Mouse (Mus musculus): ENCODE data around the gene Abi1. TPM values are rescaled to one million over a fixed set of nuclear protein-coding genes. Genes with fewer than 3 reads are reported as not detected.

The Abi1 gene
- polyA plus RNA-seq, 1 experiment from 2014 or later, result 64.8 TPM

- Histone ChIP-seq H3K9ac (ENCODE audit: low read depth, low read length) (peak overlapping the region; percentile 97), H3K4me1 (ENCODE audit: control insufficient read depth, insufficient read depth, low read depth, low read length) (peaks cover 11% of the 10 kb centered on the region), H3K27me3 (replicated peaks; ENCODE audit: control insufficient read depth, insufficient read depth, low read length) (no peaks in the 10 kb centered on the region), H3K4me3 (ENCODE audit: low read length) (peak overlapping the region; percentile 100), H3K9me3 (ENCODE audit: control insufficient read depth, low read length) (no peaks in the 10 kb centered on the region), H3K36me3 (ENCODE audit: control insufficient read depth, insufficient read depth, low read length) (no peaks in the 10 kb centered on the region), H3K4me2 (ENCODE audit: low read length) (peak overlapping the region; percentile 71), H3K27ac (ENCODE audit: low read depth, low read length) (peak overlapping the region; percentile 95)
- peak; percentile 89 for ATAC-seq
- WGBS, result under 1% methylated on average over 48 of the region's 59 CpGs
Measured at GRCm38 (mm10) chr2:23039082-23040000, 700 bp downstream of the Abi1 start.

GRCm38 (mm10) chr2:23035467-23035866, 4.6 kb downstream of the Abi1 start:
- H3K4me1 ChIP-seq (ENCODE audit: control insufficient read depth, insufficient read depth, low read depth, low read length), result peaks cover 11% of the 10 kb centered on the region
- no peak overlapping the region for H3K4me3 ChIP-seq (ENCODE audit: low read length)
- H3K4me2 ChIP-seq (ENCODE audit: low read length), result no peak overlapping the region
- H3K27me3 ChIP-seq (replicated peaks; ENCODE audit: control insufficient read depth, insufficient read depth, low read length), result no peaks in the 10 kb centered on the region
- WGBS, result 97% methylated on average over 1 of the region's 1 CpGs
- no peak for ATAC-seq
- H3K27ac ChIP-seq (ENCODE audit: low read depth, low read length), result no peak overlapping the region
- H3K9ac ChIP-seq (ENCODE audit: low read depth, low read length), result no peak overlapping the region
- no peaks in the 10 kb centered on the region for H3K36me3 ChIP-seq (ENCODE audit: control insufficient read depth, insufficient read depth, low read length)
- H3K9me3 ChIP-seq (ENCODE audit: control insufficient read depth, low read length), result no peaks in the 10 kb centered on the region

- no peak for ATAC-seq
- no peaks in the 10 kb centered on the region for H3K36me3 ChIP-seq (ENCODE audit: control insufficient read depth, insufficient read depth, low read length)
- no peak overlapping the region for H3K4me3 ChIP-seq (ENCODE audit: low read length)
- H3K9ac ChIP-seq (ENCODE audit: low read depth, low read length), result no peak overlapping the region
- H3K4me2 ChIP-seq (ENCODE audit: low read length), result no peak overlapping the region
- H3K9me3 ChIP-seq (ENCODE audit: control insufficient read depth, low read length), result no peaks in the 10 kb centered on the region
- WGBS, result 90% methylated on average over 3 of the region's 3 CpGs
- no peaks in the 10 kb centered on the region for H3K27me3 ChIP-seq (replicated peaks; ENCODE audit: control insufficient read depth, insufficient read depth, low read length)
- no peak overlapping the region for H3K27ac ChIP-seq (ENCODE audit: low read depth, low read length)
- peaks cover 11% of the 10 kb centered on the region for H3K4me1 ChIP-seq (ENCODE audit: control insufficient read depth, insufficient read depth, low read depth, low read length)
Measured at GRCm38 (mm10) chr2:23034692-23035435, 5.2 kb downstream of the Abi1 start.

GRCm38 (mm10) chr2:23030631-23031030, 9.4 kb downstream of the Abi1 start:
- Histone ChIP-seq H3K4me3 (ENCODE audit: low read length) (no peak overlapping the region), H3K4me1 (ENCODE audit: control insufficient read depth, insufficient read depth, low read depth, low read length) (no peaks in the 10 kb centered on the region), H3K36me3 (ENCODE audit: control insufficient read depth, insufficient read depth, low read length) (no peaks in the 10 kb centered on the region), H3K4me2 (ENCODE audit: low read length) (no peak overlapping the region), H3K9ac (ENCODE audit: low read depth, low read length) (no peak overlapping the region), H3K27ac (ENCODE audit: low read depth, low read length) (no peak overlapping the region), H3K9me3 (ENCODE audit: control insufficient read depth, low read length) (no peaks in the 10 kb centered on the region), H3K27me3 (replicated peaks; ENCODE audit: control insufficient read depth, insufficient read depth, low read length) (no peaks in the 10 kb centered on the region)
- ATAC-seq, result no peak
- WGBS, result 95% methylated on average over 4 of the region's 4 CpGs

- Histone ChIP-seq H3K27ac (ENCODE audit: low read depth, low read length) (no peak overlapping the region), H3K36me3 (ENCODE audit: control insufficient read depth, insufficient read depth, low read length) (no peaks in the 10 kb centered on the region), H3K4me2 (ENCODE audit: low read length) (no peak overlapping the region), H3K4me1 (ENCODE audit: control insufficient read depth, insufficient read depth, low read depth, low read length) (no peaks in the 10 kb centered on the region), H3K9ac (ENCODE audit: low read depth, low read length) (no peak overlapping the region), H3K4me3 (ENCODE audit: low read length) (no peak overlapping the region), H3K9me3 (ENCODE audit: control insufficient read depth, low read length) (no peaks in the 10 kb centered on the region), H3K27me3 (replicated peaks; ENCODE audit: control insufficient read depth, insufficient read depth, low read length) (no peaks in the 10 kb centered on the region)
- ATAC-seq, result no peak
- WGBS, result 77% methylated on average over 4 of the region's 4 CpGs
Measured at GRCm38 (mm10) chr2:23028826-23029225, 11.2 kb downstream of the Abi1 start.

- 97% methylated on average over 1 of the region's 1 CpGs for WGBS
- Histone ChIP-seq H3K4me2 (ENCODE audit: low read length) (no peak overlapping the region), H3K4me3 (ENCODE audit: low read length) (no peak overlapping the region), H3K27ac (ENCODE audit: low read depth, low read length) (no peak overlapping the region), H3K36me3 (ENCODE audit: control insufficient read depth, insufficient read depth, low read length) (no peaks in the 10 kb centered on the region), H3K9ac (ENCODE audit: low read depth, low read length) (no peak overlapping the region), H3K4me1 (ENCODE audit: control insufficient read depth, insufficient read depth, low read depth, low read length) (no peaks in the 10 kb centered on the region), H3K27me3 (replicated peaks; ENCODE audit: control insufficient read depth, insufficient read depth, low read length) (no peaks in the 10 kb centered on the region), H3K9me3 (ENCODE audit: control insufficient read depth, low read length) (no peaks in the 10 kb centered on the region)
- no peak for ATAC-seq
Measured at GRCm38 (mm10) chr2:23026379-23026778, 13.7 kb downstream of the Abi1 start.

- 93% methylated on average over 4 of the region's 4 CpGs for WGBS
- H3K9ac ChIP-seq (ENCODE audit: low read depth, low read length), result no peak overlapping the region
Measured at GRCm38 (mm10) chr2:23023714-23024282, 16.2 kb downstream of the Abi1 start.

GRCm38 (mm10) chr2:23023023-23023422, 17.0 kb downstream of the Abi1 start:
- Histone ChIP-seq H3K27me3 (replicated peaks; ENCODE audit: control insufficient read depth, insufficient read depth, low read length) (no peaks in the 10 kb centered on the region), H3K4me3 (ENCODE audit: low read length) (no peak overlapping the region), H3K9me3 (ENCODE audit: control insufficient read depth, low read length) (no peaks in the 10 kb centered on the region), H3K27ac (ENCODE audit: low read depth, low read length) (no peak overlapping the region), H3K9ac (ENCODE audit: low read depth, low read length) (no peak overlapping the region), H3K36me3 (ENCODE audit: control insufficient read depth, insufficient read depth, low read length) (no peaks in the 10 kb centered on the region), H3K4me1 (ENCODE audit: control insufficient read depth, insufficient read depth, low read depth, low read length) (no peaks in the 10 kb centered on the region), H3K4me2 (ENCODE audit: low read length) (no peak overlapping the region)
- 77% methylated on average over 3 of the region's 3 CpGs for WGBS
- no peak for ATAC-seq

More at GRCm38 (mm10) chr2:23023714-23024282, 16.2 kb downstream of the Abi1 start:
- H3K4me1 ChIP-seq (ENCODE audit: control insufficient read depth, insufficient read depth, low read depth, low read length), result no peaks in the 10 kb centered on the region
- no peaks in the 10 kb centered on the region for H3K36me3 ChIP-seq (ENCODE audit: control insufficient read depth, insufficient read depth, low read length)
- no peak overlapping the region for H3K4me2 ChIP-seq (ENCODE audit: low read length)
- H3K4me3 ChIP-seq (ENCODE audit: low read length), result no peak overlapping the region
- H3K27ac ChIP-seq (ENCODE audit: low read depth, low read length), result no peak overlapping the region
- H3K27me3 ChIP-seq (replicated peaks; ENCODE audit: control insufficient read depth, insufficient read depth, low read length), result no peaks in the 10 kb centered on the region
- no peak for ATAC-seq
- H3K9me3 ChIP-seq (ENCODE audit: control insufficient read depth, low read length), result no peaks in the 10 kb centered on the region

GRCm38 (mm10) chr2:23021721-23022120, 18.3 kb downstream of the Abi1 start:
- H3K27me3 ChIP-seq (replicated peaks; ENCODE audit: control insufficient read depth, insufficient read depth, low read length), result no peaks in the 10 kb centered on the region
- no peaks in the 10 kb centered on the region for H3K9me3 ChIP-seq (ENCODE audit: control insufficient read depth, low read length)
- no peak for ATAC-seq
- no peaks in the 10 kb centered on the region for H3K36me3 ChIP-seq (ENCODE audit: control insufficient read depth, insufficient read depth, low read length)
- WGBS, result 36% methylated on average over 4 of the region's 4 CpGs
- no peaks in the 10 kb centered on the region for H3K4me1 ChIP-seq (ENCODE audit: control insufficient read depth, insufficient read depth, low read depth, low read length)
- no peak overlapping the region for H3K4me2 ChIP-seq (ENCODE audit: low read length)
- H3K4me3 ChIP-seq (ENCODE audit: low read length), result no peak overlapping the region
- H3K9ac ChIP-seq (ENCODE audit: low read depth, low read length), result no peak overlapping the region
- H3K27ac ChIP-seq (ENCODE audit: low read depth, low read length), result no peak overlapping the region
